Mouse (Mus musculus) ES-Bruce4 (cell line): ENCODE measurements around the gene Gm43720. TPM values are rescaled to one million over a fixed set of nuclear protein-coding genes. Genes with fewer than 3 reads are reported as not detected.
A peak's percentile ranks its signal among the peaks of the same experiment; 100 is the strongest.

Source experiments
- H3K27ac ChIP-seq: 2 replicates; pipeline ENCODE4 v1.5.1; 2012; ENCODE audit warnings: low read length, inconsistent platforms; ENCODE audit not compliant: insufficient read depth
- H3K27me3 ChIP-seq: 2 replicates; pipeline ENCODE4 v1.6.1; 2012; ENCODE audit warnings: mild to moderate bottlenecking, low read length, inconsistent platforms; ENCODE audit not compliant: control insufficient read depth, poor library complexity, insufficient read depth, severe bottlenecking
- H3K36me3 ChIP-seq: 2 replicates; pipeline ENCODE4 v1.6.1; 2012; ENCODE audit warnings: inconsistent platforms, mild to moderate bottlenecking, low read length, moderate library complexity; ENCODE audit not compliant: control insufficient read depth, poor library complexity, insufficient read depth, severe bottlenecking
- H3K4me1 ChIP-seq: one replicate; pipeline ENCODE4 v1.8.1; 2011; ENCODE audit warnings: low read length; ENCODE audit not compliant: control insufficient read depth, insufficient read depth
- H3K4me3 ChIP-seq: 2 replicates; pipeline ENCODE4 v1.5.1; 2011; ENCODE audit warnings: low read depth, mild to moderate bottlenecking, low read length
- H3K9ac ChIP-seq: 2 replicates; pipeline ENCODE4 v1.6.1; 2012; ENCODE audit warnings: low read depth, mild to moderate bottlenecking, inconsistent platforms; ENCODE audit not compliant: poor library complexity, severe bottlenecking
- H3K9me3 ChIP-seq: replicated peaks from 2 replicates; pipeline ENCODE4 v1.6.1; 2012; ENCODE audit warnings: mild to moderate bottlenecking, low read length, inconsistent platforms; ENCODE audit not compliant: control insufficient read depth, poor library complexity, insufficient read depth, severe bottlenecking
- CTCF ChIP-seq: IDR thresholded peaks from one replicate; pipeline ENCODE4 v1.8.1; 2011; ENCODE audit warnings: low read depth, low read length
- EP300 ChIP-seq: IDR thresholded peaks from 2 replicates; pipeline ENCODE4 v1.6.1; 2011; ENCODE audit warnings: low read depth, low read length; ENCODE audit not compliant: insufficient read depth
- POLR2A ChIP-seq: IDR thresholded peaks from one replicate; pipeline ENCODE4 v1.8.1; 2011; ENCODE audit warnings: low read length; ENCODE audit not compliant: insufficient read depth
- polyA plus RNA-seq: library from polyadenylated mRNA; stranded (reverse); fragments of >200 nt; gene quantifications from 2 replicates; pipeline ENCODE4 v1.2.4, GENCODE M21; 2011; ENCODE audit warnings: low read depth; ENCODE audit not compliant: missing spikeins, insufficient read depth, insufficient read length

The Gm43720 gene
- polyA plus RNA-seq, 1 experiment: not detected

DNA sequence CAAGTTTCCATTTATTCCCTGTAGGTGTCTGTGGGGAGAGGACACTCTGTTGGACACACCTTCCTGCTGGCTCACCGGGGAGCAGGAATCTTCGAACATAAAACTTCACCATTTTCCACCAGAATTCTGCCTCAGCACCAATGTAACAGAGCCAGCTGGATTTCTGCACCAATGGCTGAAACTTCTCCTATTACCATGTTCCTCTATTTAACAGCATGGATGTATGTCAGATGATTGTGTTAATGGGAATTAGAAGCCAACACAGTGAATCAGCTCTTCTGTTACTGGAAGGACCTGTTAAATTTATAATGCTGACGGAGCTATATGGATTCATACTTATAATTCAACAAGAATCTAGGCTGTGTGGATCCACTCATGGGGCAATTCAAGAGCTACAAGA is 50.2 kb downstream of the Gm43720 start:
- no peaks in the 10 kb centered on the region for H3K4me1 ChIP-seq
- H3K36me3 ChIP-seq: no peaks in the 10 kb centered on the region
- TF ChIP-seq EP300 (no peak), CTCF (no peak), POLR2A (no peak)
- H3K27me3 ChIP-seq: no peaks in the 10 kb centered on the region
- no peak overlapping the region for H3K9ac ChIP-seq
- H3K4me3 ChIP-seq: no peak overlapping the region
- no peak overlapping the region for H3K27ac ChIP-seq
- no peaks in the 10 kb centered on the region for H3K9me3 ChIP-seq

- no peaks in the 10 kb centered on the region for H3K9me3 ChIP-seq
- no peak for TF ChIP-seq EP300
- peak; percentile 80 for TF ChIP-seq CTCF
- H3K27ac ChIP-seq: no peak overlapping the region
- no peaks in the 10 kb centered on the region for H3K27me3 ChIP-seq
- H3K4me1 ChIP-seq: no peaks in the 10 kb centered on the region
- H3K36me3 ChIP-seq: no peaks in the 10 kb centered on the region
- no peak overlapping the region for H3K9ac ChIP-seq
- H3K4me3 ChIP-seq: no peak overlapping the region
Measured at GRCm38 (mm10) chr5:138228026-138228425, 51.7 kb downstream of the Gm43720 start.

- Histone ChIP-seq H3K9ac (no peak overlapping the region), H3K4me3 (no peak overlapping the region), H3K36me3 (no peaks in the 10 kb centered on the region), H3K27me3 (no peaks in the 10 kb centered on the region), H3K4me1 (no peaks in the 10 kb centered on the region), H3K9me3 (no peaks in the 10 kb centered on the region), H3K27ac (no peak overlapping the region)
- TF ChIP-seq EP300 (no peak), CTCF (no peak)
Measured at GRCm38 (mm10) chr5:138227367-138227766, 52.4 kb downstream of the Gm43720 start.

- TF ChIP-seq POLR2A: no peak
- TF ChIP-seq CTCF: no peak
- TF ChIP-seq EP300: no peak
- Histone ChIP-seq H3K9ac (no peak overlapping the region), H3K36me3 (no peaks in the 10 kb centered on the region), H3K27ac (no peak overlapping the region), H3K4me3 (no peak overlapping the region), H3K27me3 (no peaks in the 10 kb centered on the region), H3K4me1 (no peaks in the 10 kb centered on the region), H3K9me3 (no peaks in the 10 kb centered on the region)
Measured at GRCm38 (mm10) chr5:138226491-138226890, 53.3 kb downstream of the Gm43720 start.

- Histone ChIP-seq H3K9me3 (no peaks in the 10 kb centered on the region), H3K27ac (no peak within 1 kb of the TSS)
Measured at GRCm38 (mm10) chr5:138225700-138226099, 54.1 kb downstream of the Gm43720 start, which contains the start of gene Nxpe5. TSS of gene Nxpe5 (plus strand) at chr5:138225898.

DNA sequence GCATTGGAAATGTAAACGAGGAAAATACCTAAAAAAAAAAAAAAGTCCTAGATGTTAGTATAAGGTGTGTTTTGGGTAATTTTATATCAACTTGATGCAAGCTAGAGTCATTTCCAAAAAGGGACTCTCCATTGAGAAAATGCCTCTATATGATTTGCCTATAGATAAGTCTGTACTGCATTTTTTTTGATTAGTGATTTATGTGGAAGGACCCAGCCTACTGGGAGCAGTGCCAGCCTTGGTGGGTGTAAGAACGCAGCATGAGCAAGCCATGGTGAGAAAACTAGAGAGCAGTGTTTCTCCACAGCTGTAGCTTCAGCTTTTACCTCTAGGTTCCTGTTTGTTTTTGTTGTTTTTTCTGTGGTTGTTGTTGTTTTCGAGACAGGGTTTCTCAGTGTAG is 56.5 kb downstream of the Gm43720 start:
- no peaks in the 10 kb centered on the region for H3K36me3 ChIP-seq

More at GRCm38 (mm10) chr5:138225700-138226099, 54.1 kb downstream of the Gm43720 start, which contains the start of gene Nxpe5:
- H3K36me3 ChIP-seq: no peaks in the 10 kb centered on the region
- no peaks in the 10 kb centered on the region for H3K27me3 ChIP-seq
- no peaks in the 10 kb centered on the region for H3K4me1 ChIP-seq
- TF ChIP-seq POLR2A (no peak), EP300 (no peak), CTCF (no peak)
- H3K4me3 ChIP-seq: no peak within 1 kb of the TSS
- H3K9ac ChIP-seq: no peak within 1 kb of the TSS

More for the DNA sequence above, 56.5 kb downstream of the Gm43720 start:
- TF ChIP-seq POLR2A: no peak
- TF ChIP-seq EP300: no peak
- TF ChIP-seq CTCF: no peak
- Histone ChIP-seq H3K9ac (no peak overlapping the region), H3K27me3 (no peaks in the 10 kb centered on the region), H3K27ac (no peak overlapping the region), H3K4me3 (no peak overlapping the region), H3K4me1 (no peaks in the 10 kb centered on the region), H3K9me3 (no peaks in the 10 kb centered on the region)
